Mouse (Mus musculus) adrenal gland, adult 2 months (tissue): ENCODE data around the gene Col9a1. TPM values are rescaled to one million over a fixed set of nuclear protein-coding genes. Genes with fewer than 3 reads are reported as not detected.

Experiments
- DNase-seq: peaks from one replicate; pipeline ENCODE4 v3.0.0; 2021
- polyA plus RNA-seq: library from polyadenylated mRNA; depleted of rRNA; stranded (reverse); fragments of >200 nt; gene quantifications from 2 replicates; pipeline ENCODE4 v1.2.3, GENCODE M21; 2012; rRNA removed
- total RNA-seq, 2 experiments: library from RNA; stranded (reverse); gene quantifications; 2 replicates each; pipeline ENCODE4 v1.2.3; 2021

The Col9a1 gene
- total and polyA plus RNA-seq, 3 experiments = not detected

DNA sequence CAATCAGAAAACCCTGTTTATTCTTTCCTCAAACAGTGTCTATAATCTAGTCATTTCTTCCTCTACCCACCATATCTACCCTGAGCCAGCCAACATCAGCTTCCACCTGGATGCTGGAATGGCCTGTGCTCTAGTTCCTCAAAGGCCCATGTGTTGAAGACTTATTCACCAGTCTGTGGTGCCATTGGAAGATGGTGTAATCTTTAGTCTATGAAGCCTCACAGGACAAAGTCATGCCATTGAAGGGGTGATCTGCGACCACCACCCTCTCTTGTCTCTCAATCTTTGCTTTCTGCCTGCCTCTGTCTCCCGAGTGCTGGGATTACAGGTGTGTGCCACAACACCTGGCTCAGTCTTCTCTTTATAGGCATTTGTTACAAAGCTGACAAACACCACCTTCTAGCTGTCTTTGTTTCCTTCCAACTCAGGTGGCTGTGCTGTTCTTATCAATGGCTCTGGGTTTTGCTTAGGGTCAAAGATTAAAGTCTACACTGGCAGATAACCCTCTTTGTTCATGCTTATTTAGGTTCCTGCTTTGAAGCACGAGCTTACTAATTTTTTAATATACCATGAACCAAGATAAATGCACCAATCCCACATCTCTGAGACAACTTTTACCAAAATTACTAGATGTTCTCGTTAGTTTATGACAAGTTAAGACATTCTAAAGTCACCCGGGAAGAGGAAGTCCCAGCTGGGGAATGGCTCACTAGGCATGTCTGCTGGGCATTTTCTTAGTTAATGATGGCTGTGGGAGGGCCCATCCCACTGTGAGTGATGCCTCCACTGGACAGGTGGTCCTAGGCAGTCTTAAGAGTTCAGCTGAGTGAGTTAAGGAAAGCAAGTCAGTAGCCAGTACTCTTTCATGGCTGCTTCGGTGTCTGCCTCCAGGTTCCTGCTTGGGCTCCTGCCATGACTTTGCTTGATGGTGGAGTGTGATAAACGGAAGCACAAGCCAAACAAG, 117.9 kb downstream of the Col9a1 start:
- no peak for DNase-seq

DNA sequence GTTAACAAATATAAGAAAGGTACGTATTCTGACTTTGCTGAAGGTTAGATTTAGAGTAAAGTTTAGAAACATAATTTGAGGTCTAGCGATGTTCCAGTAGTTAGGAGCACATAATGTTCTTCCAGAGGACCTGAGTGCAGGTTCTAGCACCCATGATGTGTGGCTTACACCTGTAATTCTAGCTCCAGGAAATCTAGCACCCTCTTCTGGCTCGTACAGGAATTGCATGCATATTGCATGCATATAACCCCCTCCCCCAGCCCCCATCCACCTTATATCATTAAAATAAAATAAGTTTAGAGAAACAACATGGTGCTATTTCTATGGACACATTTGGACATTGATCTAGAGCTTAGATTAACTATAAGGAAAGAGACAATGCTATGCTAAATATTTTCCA, 123.3 kb downstream of the Col9a1 start:
- no peak for DNase-seq

Other genes with a start within 250 kb of the Col9a1 start
- 10 to 100 TPM; 46.8 to 69.4 TPM for gene Sdhaf4, start 172.0 kb upstream of the Col9a1 start, total RNA-seq
- gene Sdhaf4, start 172.0 kb upstream of the Col9a1 start, polyA plus RNA-seq = 1.7 and 2.7 TPM in 2 replicates
- gene Fam135a, start 77.3 kb upstream of the Col9a1 start, total RNA-seq = 10 to 100 TPM; 15.2 to 18.6 TPM
- 2.9 TPM in 2 replicates for gene Fam135a, start 77.3 kb upstream of the Col9a1 start, polyA plus RNA-seq